Mouse (Mus musculus) megakaryocyte, adult 5-6 weeks (primary cell): ENCODE measurements around the gene Gm5105. TPM values are rescaled to one million over a fixed set of nuclear protein-coding genes. Genes with fewer than 3 reads are reported as not detected.

ENCODE experiments used
- ATAC-seq: 2 replicates; pipeline ENCODE4 v1.8.0; 2016; ENCODE audit warnings: mild to moderate bottlenecking, inconsistent platforms; ENCODE audit not compliant: poor library complexity, severe bottlenecking
- total RNA-seq, 2 experiments: library from RNA; stranded (forward) in 1 of 2; stranded (reverse) in 1 of 2; fragments of 153-499, 151-499 nt in 1 of 2; fragments of 221-1000, 200-1000 nt in 1 of 2; gene quantifications; 2 replicates each; pipeline versions ENCODE4 v1.2.3 to v1.2.4; 2015 to 2017

The Gm5105 gene
- total RNA-seq, 2 experiments from 2014 or later, result not detected

DNA sequence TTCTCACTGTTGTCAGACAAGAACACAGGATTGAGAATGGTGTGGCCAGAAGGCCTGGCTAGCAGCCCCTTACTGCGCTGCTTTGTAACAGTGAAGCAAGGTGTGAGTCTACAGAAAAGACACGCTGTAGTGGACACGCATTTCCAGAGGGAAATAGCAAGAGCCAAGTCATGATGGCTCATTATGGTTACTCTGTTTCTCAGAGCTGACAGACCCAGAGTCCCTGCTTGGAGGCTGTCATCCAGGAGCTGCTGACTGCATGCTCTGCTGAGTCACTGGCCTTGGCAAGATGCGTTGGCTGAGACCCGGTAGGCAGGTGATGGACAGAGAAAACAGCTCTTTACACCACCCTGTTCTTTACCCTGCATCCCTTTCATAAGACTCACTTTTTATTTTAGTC, 37.8 kb downstream of the Gm5105 start:
- no peak for ATAC-seq

DNA sequence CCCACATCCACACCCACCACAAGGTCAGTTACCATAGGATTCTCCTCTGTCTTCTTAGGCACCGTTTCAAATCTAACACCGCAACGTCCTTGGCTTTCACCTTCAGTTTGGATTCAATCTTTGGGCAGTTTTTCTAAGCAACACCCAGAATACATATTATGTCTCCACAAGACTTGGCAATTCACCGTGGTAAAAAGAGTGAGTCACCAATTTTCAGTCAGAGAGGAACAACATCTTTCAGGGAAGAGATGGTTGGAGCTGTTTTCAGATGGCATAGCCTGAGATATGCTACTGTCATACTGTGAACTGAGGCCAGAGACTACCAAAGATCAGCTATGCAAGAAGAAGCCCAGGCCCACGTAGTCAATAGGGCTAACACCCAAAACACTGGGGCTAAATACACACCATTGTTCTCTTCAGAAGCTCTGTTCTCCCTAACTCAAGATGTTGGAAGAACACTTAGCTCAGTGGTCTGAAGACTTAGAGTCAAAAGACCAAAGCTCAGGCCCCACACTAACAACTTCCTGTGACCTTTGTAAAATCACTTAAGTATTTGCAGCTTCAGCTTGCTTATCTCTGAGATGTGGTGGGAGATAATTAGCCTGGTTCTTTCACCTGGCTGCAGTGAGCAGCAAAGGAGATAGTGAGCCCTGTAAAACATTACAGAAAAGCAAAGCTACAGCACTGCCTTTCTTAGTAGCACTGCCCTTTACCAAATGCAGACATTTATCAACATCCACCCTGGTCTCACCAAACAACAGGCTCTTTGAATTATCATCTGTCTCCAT, 39.4 kb downstream of the Gm5105 start:
- 0 out of 2 replicates have a peak, but pooled peaks have one; percentile 15 for ATAC-seq

DNA sequence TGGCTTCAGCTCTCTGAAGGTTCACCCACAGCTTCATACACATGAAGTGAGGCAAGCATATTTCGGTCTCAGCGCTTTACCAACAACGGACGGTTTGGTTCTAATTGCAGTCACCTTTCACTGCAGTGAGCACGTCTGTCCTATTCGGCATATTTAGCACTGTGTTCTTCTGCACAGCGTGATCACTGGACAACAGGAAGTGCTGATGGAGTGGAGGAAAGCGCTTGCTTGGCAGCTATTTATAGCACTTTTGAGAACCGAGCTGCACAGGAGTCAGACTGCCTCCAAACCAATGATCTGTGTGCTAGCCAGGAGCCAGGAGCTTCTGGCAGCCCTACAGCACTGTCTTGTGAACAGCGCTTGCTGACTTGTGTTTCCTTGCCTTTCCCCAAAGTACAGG, 40.9 kb downstream of the Gm5105 start:
- ATAC-seq, result no peak

DNA sequence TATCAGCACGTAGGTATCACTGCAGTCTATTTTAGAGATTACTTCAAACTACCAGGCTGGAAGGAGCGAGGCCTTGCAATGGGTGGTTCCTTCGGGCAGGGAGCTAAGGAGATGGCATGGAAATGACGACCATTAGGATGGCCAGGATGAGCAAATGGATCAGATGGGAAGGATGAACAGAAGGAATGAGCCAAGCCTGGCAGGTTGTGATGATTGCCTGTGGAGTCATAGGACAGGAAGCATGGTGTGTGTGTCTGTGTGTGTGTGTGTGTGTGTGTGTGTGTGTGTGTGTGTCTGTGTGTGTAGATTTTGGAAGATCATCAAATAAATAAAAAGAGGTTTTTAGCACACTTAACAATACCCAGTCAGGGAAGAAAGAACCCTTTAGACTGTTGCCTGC, 44.5 kb downstream of the Gm5105 start:
- ATAC-seq, result no peak

DNA sequence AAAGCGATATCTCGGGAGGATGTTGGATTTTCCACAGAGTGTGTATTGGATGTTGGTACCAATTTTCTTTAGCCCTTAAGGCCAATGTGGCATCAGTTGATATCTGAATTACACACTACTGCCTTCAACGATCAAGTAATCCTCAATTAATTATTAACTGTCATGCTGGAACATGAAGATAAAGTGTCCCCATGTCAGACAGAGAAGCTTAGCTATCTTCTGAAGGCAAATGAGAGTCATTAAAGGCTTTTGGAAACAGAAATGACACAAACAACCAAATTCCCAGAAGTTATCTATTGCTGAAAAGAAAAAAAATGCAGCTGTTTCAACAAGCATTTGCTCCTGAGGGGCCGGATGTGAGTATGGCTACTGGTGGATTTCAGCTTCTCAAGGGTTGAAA, 45.2 kb downstream of the Gm5105 start:
- ATAC-seq, result no peak

DNA sequence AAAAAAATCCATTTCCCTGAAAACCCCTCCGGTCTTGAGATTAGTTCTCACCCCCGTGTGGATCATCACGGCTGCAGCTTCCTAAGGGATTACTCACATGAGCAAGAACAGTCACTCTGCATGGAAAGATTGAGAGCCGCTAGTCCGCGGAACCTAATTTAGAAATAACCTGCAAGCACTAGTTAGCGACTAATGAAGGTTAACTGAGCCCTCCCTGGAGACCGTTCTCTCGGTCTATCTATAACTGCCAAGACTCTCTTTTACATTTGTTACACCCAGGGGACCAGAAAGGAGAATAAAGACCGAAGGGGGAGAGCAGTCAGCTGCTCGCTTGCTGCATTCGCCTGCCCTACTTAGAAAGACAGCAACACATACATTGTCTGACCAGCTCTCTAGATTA, 50.4 kb downstream of the Gm5105 start:
- ATAC-seq, result no peak

DNA sequence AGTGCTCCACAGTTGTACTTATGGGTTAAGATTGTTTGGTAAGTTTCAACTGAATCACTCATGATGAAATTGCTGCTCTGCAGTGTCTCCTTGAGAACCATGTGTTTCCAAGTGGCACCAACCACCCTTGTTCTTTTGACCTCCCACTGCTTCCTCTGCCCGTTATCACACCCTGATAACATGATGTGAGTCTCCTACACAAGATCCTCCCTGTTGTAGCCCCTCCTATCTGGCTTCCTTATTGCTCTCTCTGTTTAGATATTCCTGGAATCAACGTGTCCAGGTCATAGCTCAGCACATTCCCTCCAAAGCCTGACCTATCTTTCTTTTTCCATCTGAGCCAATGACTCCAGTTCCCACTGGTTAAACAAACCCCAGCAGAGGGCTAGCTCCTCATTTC, 52.5 kb downstream of the Gm5105 start:
- no peak for ATAC-seq

DNA sequence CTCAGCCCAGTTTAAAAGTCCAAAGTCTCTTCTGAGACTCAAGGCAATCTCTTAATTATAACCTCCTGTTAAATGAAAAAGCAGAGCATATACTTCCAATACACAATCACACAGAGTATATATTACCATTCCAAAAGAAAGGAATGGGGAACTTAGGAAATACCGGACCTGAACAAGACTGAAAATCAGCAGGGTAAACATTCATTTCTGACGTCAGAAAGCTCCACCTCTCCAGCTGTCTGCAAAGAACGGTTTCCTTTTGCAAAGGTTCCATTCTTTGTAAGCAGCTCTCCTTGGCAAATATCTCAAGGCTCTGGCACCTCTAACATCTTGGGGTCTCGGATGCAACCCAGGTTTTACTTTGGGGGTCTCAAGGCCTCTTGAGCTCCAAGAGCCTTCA, 54.8 kb downstream of the Gm5105 start:
- ATAC-seq, result no peak

DNA sequence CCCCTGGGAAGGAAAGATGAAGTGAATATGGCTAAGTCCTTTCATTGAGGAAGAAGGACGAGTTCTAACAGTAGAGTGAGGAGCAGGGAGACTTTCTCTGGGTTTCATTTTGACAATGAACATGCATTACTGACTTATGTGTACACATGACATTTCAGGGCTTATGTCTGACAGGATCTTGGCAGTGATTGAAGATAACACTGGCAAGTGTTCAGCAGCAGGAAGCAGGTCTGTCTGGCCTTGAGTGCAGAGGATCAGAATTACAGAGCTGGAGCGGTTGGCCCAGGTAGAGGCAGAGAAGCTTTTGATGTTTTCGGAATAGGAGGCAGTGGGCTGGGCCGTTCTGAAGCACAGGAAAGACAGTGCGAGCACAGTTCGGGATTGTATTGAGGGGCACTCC, 59.0 kb downstream of the Gm5105 start:
- ATAC-seq, result no peak

DNA sequence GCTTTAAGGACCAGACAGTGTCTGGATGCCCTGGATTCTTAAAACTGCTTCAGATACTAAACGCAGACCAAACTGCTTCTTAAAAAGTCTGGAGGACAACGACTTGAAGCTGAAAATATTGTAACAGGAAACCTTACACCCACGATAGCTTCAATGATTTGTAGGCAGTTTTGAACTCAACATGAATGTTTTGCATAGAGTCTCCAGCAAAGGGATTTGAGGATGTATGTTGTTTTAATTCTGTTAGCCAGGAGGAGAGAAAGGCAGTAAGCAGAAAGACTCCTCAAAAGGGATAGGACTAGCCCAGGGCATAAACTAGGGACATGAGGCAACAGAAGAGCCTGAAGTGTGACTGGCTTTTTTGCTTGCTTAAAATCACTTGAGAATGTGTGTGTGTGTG, 60.3 kb downstream of the Gm5105 start:
- no peak for ATAC-seq

DNA sequence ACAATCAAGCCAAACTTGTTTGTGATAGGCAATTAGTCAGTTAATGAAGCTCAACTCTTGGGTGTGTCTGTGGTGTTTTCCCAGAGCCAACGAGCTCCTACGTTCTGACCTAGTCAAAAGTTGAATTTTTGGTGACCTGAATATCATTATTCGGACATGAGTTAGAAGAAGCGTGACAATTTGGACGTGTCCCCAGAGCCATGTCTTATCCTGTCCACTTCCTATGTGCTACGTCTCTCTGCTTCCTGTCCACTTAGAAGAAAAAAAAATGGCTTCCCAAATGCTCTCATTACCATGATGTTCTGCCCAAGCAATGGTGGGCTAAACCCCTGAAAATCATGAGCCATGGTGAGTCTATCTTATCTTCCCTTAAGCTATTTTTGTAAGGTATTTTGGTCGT, 63.9 kb downstream of the Gm5105 start:
- no peak for ATAC-seq

DNA sequence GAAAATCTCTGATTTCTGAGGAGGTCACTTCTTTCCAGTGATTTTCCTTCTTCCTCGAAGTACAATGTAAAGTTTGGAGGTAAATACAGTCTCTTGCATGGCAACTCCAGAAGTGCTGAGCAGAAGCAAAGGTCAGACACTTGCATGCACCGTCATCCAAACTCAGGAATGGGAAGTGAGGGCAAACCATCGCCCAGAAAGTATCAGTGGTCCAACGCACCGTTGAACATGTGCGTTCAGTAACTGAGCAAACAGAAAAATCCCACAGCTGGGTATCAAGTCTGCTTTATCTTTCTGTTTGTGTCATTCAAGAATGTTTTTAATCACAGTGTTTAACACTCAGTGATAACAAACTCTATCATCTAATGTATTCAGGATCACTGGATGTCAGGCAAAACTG, 64.6 kb downstream of the Gm5105 start:
- no peak for ATAC-seq

DNA sequence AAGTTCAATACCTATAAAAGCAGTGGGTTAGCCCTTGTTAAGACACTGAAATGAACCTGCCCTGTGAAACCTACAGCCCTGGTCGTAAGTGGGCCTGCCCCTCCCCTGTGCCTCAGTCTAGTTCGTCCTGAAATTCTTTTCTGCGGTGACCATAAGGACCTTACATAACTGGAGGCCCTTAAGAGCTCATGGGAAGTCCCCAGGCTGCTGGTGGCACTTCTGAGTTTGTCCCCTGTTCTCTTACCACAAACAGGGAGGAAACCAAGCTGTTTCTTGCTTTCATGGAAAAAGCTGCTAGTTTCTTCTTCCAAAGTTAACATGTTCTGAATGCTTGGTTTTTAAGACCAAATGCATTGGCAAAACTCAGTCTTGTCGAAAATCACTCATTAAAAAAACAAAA, 65.3 kb downstream of the Gm5105 start:
- 0 out of 2 replicates have a peak, but pooled peaks have one; percentile 14 for ATAC-seq

DNA sequence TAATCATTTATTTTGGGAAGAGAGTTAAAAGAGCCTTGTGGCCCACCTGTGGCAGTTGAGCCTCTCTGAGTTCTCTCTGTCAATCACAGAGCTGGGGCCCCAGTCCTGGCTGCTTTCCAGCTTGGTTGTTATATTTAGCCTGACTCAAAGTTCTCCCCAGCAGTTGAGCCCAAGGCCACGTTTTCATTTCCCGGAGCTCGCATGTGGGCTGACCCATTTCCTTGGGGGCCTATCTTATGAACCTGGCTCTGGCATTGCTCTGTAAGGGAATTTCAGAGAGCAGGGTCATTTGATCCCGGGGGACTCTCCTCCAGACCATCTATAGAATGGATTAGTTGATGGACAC, 66.5 kb downstream of the Gm5105 start:
- no peak for ATAC-seq

DNA sequence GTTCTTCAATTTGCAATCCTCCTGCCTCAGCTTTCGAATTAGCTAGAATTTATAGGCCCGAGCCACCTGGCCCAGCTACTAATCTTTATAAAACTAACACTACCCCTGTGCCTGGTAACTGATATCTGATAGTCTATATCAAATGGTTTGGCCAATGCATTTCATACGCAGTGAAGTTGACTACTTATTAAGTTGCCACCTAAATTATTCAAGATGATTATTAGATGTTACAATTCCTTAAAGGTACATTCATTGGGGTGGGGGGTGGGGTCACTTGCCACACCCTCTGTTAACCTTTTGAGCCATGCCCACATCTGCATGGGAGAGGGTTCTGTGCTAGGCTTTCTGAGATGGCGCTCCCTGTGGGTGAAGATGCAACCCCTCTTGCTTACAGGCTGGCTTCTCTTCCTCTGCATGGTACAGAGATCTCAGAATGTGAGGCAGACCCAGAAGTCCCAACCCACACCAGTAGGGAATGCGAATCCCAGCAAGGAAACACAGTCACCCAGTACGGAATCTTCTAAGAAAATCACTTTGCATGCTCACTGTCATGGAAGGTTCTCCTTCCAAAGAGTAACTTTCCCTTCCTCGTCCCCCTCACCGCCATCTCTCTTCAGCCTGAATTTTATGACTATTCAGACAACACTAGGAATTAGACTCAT, 67.0 kb downstream of the Gm5105 start:
- no peak for ATAC-seq

DNA sequence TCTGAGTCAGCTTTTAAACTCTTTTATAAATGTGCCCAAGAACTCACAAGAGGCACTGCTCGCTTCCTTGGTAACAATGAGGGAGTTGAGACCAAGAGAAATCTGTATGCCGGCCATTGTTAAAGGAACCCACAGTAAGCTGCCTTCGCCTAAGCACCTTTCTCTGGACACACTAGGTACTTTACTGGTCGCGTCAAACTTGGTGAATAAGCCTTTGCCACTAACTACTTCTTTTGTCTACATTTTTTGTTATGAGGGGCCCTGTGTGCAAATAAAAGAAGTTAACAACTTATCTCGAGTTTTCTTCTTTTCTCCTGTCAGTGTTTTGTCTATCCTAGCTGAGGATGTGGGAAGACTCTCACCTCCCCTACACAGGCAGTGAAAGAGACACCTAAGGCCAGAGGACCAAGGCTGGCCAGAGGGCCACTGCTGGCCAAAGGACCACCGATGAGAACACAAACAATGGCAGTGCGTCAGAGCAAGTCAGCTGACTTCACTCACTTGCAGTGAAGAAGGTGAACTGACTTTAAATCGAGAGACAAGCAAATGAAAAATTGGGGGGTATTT, 67.9 kb downstream of the Gm5105 start:
- no peak for ATAC-seq

Other genes starting within 250 kb of the Gm5105 start
- 1,652 and 1,948 TPM in 2 replicates for gene H2afz, start 202.9 kb downstream of the Gm5105 start, total RNA-seq (2015)
- 1,300 and 1,333 TPM in 2 replicates for gene H2afz, start 202.9 kb downstream of the Gm5105 start, total RNA-seq (2017)
- 32.0 and 33.3 TPM in 2 replicates for gene Dnajb14, start 199.7 kb downstream of the Gm5105 start, total RNA-seq (2015)
- gene Dnajb14, start 199.7 kb downstream of the Gm5105 start, total RNA-seq (2017), result 26.9 and 32.6 TPM in 2 replicates
- gene Lamtor3, start 148.9 kb downstream of the Gm5105 start, total RNA-seq (2015), result 107 and 129 TPM in 2 replicates
- gene Lamtor3, start 148.9 kb downstream of the Gm5105 start, total RNA-seq (2017), result 102 and 112 TPM in 2 replicates
- 74.2 and 74.8 TPM in 2 replicates for gene Dapp1, start 85.8 kb downstream of the Gm5105 start, total RNA-seq (2015)
- gene Dapp1, start 85.8 kb downstream of the Gm5105 start, total RNA-seq (2017), result 95.7 and 112 TPM in 2 replicates
- gene 1110002E22Rik, start 2.3 kb downstream of the Gm5105 start, total RNA-seq (2015), result not detected in 2 replicates
- gene 1110002E22Rik, start 2.3 kb downstream of the Gm5105 start, total RNA-seq (2017), result not detected in 2 replicates
- 2.1 and 2.5 TPM in 2 replicates for gene Trmt10a, start 76.1 kb upstream of the Gm5105 start, total RNA-seq (2015)
- gene Trmt10a, start 76.1 kb upstream of the Gm5105 start, total RNA-seq (2017), result 2.7 and 7.4 TPM in 2 replicates
- 1.0 and 1.2 TPM in 2 replicates for gene Mttp, start 77.6 kb upstream of the Gm5105 start, total RNA-seq (2015)
- gene Mttp, start 77.6 kb upstream of the Gm5105 start, total RNA-seq (2017), result 1.1 and 1.2 TPM in 2 replicates
- not detected in 2 replicates for gene 4930579F01Rik, start 126.4 kb upstream of the Gm5105 start, total RNA-seq (2015)
- gene 4930579F01Rik, start 126.4 kb upstream of the Gm5105 start, total RNA-seq (2017), result not detected in 2 replicates
- gene Adh7, start 150.4 kb upstream of the Gm5105 start, total RNA-seq (2015), result not detected in 2 replicates
- gene Adh7, start 150.4 kb upstream of the Gm5105 start, total RNA-seq (2017), result not detected in 2 replicates
- 0.96 TPM in 1 of 2 replicates, not detected in the other for gene Adh1, start 193.6 kb upstream of the Gm5105 start, total RNA-seq (2015)
- not detected in 2 replicates for gene Adh1, start 193.6 kb upstream of the Gm5105 start, total RNA-seq (2017)
- gene Adh6a, start 245.9 kb upstream of the Gm5105 start, total RNA-seq (2015), result not detected in 2 replicates
- gene Adh6a, start 245.9 kb upstream of the Gm5105 start, total RNA-seq (2017), result not detected in 2 replicates